Mouse (Mus musculus): ENCODE results near the gene Svs6. TPM values are rescaled to one million over a fixed set of nuclear protein-coding genes. Genes with fewer than 3 reads are reported as not detected.

Svs6 gene
- polyA plus RNA-seq, 1 experiment, result not detected

GRCm38 (mm10) chr2:164353356-164353755, 36.8 kb downstream of the Svs6 start:
- H3K27ac ChIP-seq (ENCODE audit: insufficient read depth, low read length), result no peak overlapping the region
- no peak for TF ChIP-seq CTCF (IDR thresholded peaks at IDR 0.05; ENCODE audit: extremely low read depth, insufficient read depth, low read length)
- no peak for TF ChIP-seq POLR2A (IDR thresholded peaks at IDR 0.05; ENCODE audit: extremely low read depth, insufficient read depth, low read length)
- H3K4me3 ChIP-seq (ENCODE audit: insufficient read depth, low read length), result no peak overlapping the region
- no peaks in the 10 kb centered on the region for H3K4me1 ChIP-seq (ENCODE audit: control insufficient read depth, insufficient read depth, low read length)

GRCm38 (mm10) chr2:164356177-164356967, 39.8 kb downstream of the Svs6 start:
- H3K4me1 ChIP-seq (ENCODE audit: control insufficient read depth, insufficient read depth, low read length), result no peaks in the 10 kb centered on the region
- no peak overlapping the region for H3K4me3 ChIP-seq (ENCODE audit: insufficient read depth, low read length)
- TF ChIP-seq POLR2A (IDR thresholded peaks at IDR 0.05; ENCODE audit: extremely low read depth, insufficient read depth, low read length) (no peak), CTCF (IDR thresholded peaks at IDR 0.05; ENCODE audit: extremely low read depth, insufficient read depth, low read length) (no peak)
- no peak overlapping the region for H3K27ac ChIP-seq (ENCODE audit: insufficient read depth, low read length)

GRCm38 (mm10) chr2:164358373-164358772, 41.8 kb downstream of the Svs6 start:
- Histone ChIP-seq H3K27ac (ENCODE audit: insufficient read depth, low read length) (no peak overlapping the region), H3K4me1 (ENCODE audit: control insufficient read depth, insufficient read depth, low read length) (no peaks in the 10 kb centered on the region)
- TF ChIP-seq CTCF (IDR thresholded peaks at IDR 0.05; ENCODE audit: extremely low read depth, insufficient read depth, low read length) (no peak), POLR2A (IDR thresholded peaks at IDR 0.05; ENCODE audit: extremely low read depth, insufficient read depth, low read length) (no peak)

GRCm38 (mm10) chr2:164359031-164359430, 42.5 kb downstream of the Svs6 start:
- Histone ChIP-seq H3K4me1 (ENCODE audit: control insufficient read depth, insufficient read depth, low read length) (no peaks in the 10 kb centered on the region), H3K27ac (ENCODE audit: insufficient read depth, low read length) (no peak overlapping the region), H3K4me3 (ENCODE audit: insufficient read depth, low read length) (no peak overlapping the region)
- TF ChIP-seq POLR2A (IDR thresholded peaks at IDR 0.05; ENCODE audit: extremely low read depth, insufficient read depth, low read length) (no peak), CTCF (IDR thresholded peaks at IDR 0.05; ENCODE audit: extremely low read depth, insufficient read depth, low read length) (no peak)

More at GRCm38 (mm10) chr2:164358373-164358772, 41.8 kb downstream of the Svs6 start:
- H3K4me3 ChIP-seq (ENCODE audit: insufficient read depth, low read length), result no peak overlapping the region

- TF ChIP-seq CTCF (IDR thresholded peaks at IDR 0.05; ENCODE audit: extremely low read depth, insufficient read depth, low read length), result no peak
- no peak for TF ChIP-seq POLR2A (IDR thresholded peaks at IDR 0.05; ENCODE audit: extremely low read depth, insufficient read depth, low read length)
- H3K27ac ChIP-seq (ENCODE audit: insufficient read depth, low read length), result no peak overlapping the region
- H3K4me1 ChIP-seq (ENCODE audit: control insufficient read depth, insufficient read depth, low read length), result no peaks in the 10 kb centered on the region
- no peak overlapping the region for H3K4me3 ChIP-seq (ENCODE audit: insufficient read depth, low read length)
Observed at GRCm38 (mm10) chr2:164359668-164360067, 43.1 kb downstream of the Svs6 start.

GRCm38 (mm10) chr2:164360974-164361657, 44.6 kb downstream of the Svs6 start:
- TF ChIP-seq POLR2A (IDR thresholded peaks at IDR 0.05; ENCODE audit: extremely low read depth, insufficient read depth, low read length), result no peak
- TF ChIP-seq CTCF (IDR thresholded peaks at IDR 0.05; ENCODE audit: extremely low read depth, insufficient read depth, low read length), result no peak
- Histone ChIP-seq H3K27ac (ENCODE audit: insufficient read depth, low read length) (no peak overlapping the region), H3K4me3 (ENCODE audit: insufficient read depth, low read length) (no peak overlapping the region), H3K4me1 (ENCODE audit: control insufficient read depth, insufficient read depth, low read length) (no peaks in the 10 kb centered on the region)

GRCm38 (mm10) chr2:164366947-164367346, 50.4 kb downstream of the Svs6 start:
- Histone ChIP-seq H3K4me3 (ENCODE audit: insufficient read depth, low read length) (no peak overlapping the region), H3K4me1 (ENCODE audit: control insufficient read depth, insufficient read depth, low read length) (no peaks in the 10 kb centered on the region), H3K27ac (ENCODE audit: insufficient read depth, low read length) (no peak overlapping the region)
- no peak for TF ChIP-seq POLR2A (IDR thresholded peaks at IDR 0.05; ENCODE audit: extremely low read depth, insufficient read depth, low read length)
- TF ChIP-seq CTCF (IDR thresholded peaks at IDR 0.05; ENCODE audit: extremely low read depth, insufficient read depth, low read length), result no peak

Other genes with a start within 250 kb of the Svs6 start
- gene Stk4, start 246.4 kb upstream of the Svs6 start, polyA plus RNA-seq (2012; rRNA removed), result 20.3 and 20.9 TPM in 2 replicates
- gene Tomm34, start 245.6 kb upstream of the Svs6 start, polyA plus RNA-seq (2012; rRNA removed), result 93.7 and 96.7 TPM in 2 replicates
- gene Kcns1, start 145.6 kb upstream of the Svs6 start, polyA plus RNA-seq (2012; rRNA removed), result 17.3 and 17.6 TPM in 2 replicates
- gene Wfdc5, start 134.0 kb upstream of the Svs6 start, polyA plus RNA-seq (2012; rRNA removed), result not detected in 2 replicates
- gene Wfdc12, start 126.1 kb upstream of the Svs6 start, polyA plus RNA-seq (2012; rRNA removed), result 0.19 TPM in 2 replicates
- gene Wfdc15a, start 116.6 kb upstream of the Svs6 start, polyA plus RNA-seq (2012; rRNA removed), result 0.29 TPM in 1 of 2 replicates, not detected in the other
- gene Wfdc15b, start 95.1 kb upstream of the Svs6 start, polyA plus RNA-seq (2012; rRNA removed), result not detected in 2 replicates
- not detected in 2 replicates for gene Svs2, start 78.3 kb upstream of the Svs6 start, polyA plus RNA-seq (2012; rRNA removed)
- not detected in 2 replicates for gene Svs3b, start 60.1 kb upstream of the Svs6 start, polyA plus RNA-seq (2012; rRNA removed)
- gene Svs4, start 38.3 kb upstream of the Svs6 start, polyA plus RNA-seq (2012; rRNA removed), result not detected in 2 replicates
- gene Svs3a, start 27.5 kb upstream of the Svs6 start, polyA plus RNA-seq (2012; rRNA removed), result not detected in 2 replicates
- gene Svs5, start 16.0 kb downstream of the Svs6 start, polyA plus RNA-seq (2012; rRNA removed), result not detected in 2 replicates
- gene Slpi, start 72.3 kb downstream of the Svs6 start, polyA plus RNA-seq (2012; rRNA removed), result 0.33 and 1.5 TPM in 2 replicates
- 1.1 and 1.3 TPM in 2 replicates for gene Rbpjl, start 86.4 kb downstream of the Svs6 start, polyA plus RNA-seq (2012; rRNA removed)
- gene Matn4, start 88.4 kb downstream of the Svs6 start, polyA plus RNA-seq (2012; rRNA removed), result 16.2 and 17.4 TPM in 2 replicates
- gene Sdc4, start 127.1 kb downstream of the Svs6 start, polyA plus RNA-seq (2012; rRNA removed), result 47.1 and 50.7 TPM in 2 replicates
- 58.1 and 64.5 TPM in 2 replicates for gene Sys1, start 140.2 kb downstream of the Svs6 start, polyA plus RNA-seq (2012; rRNA removed)
- gene Gm20458, start 144.2 kb downstream of the Svs6 start, polyA plus RNA-seq (2012; rRNA removed), result 7.4 and 9.5 TPM in 2 replicates
- not detected in 2 replicates for gene Trp53tg5, start 157.0 kb downstream of the Svs6 start, polyA plus RNA-seq (2012; rRNA removed)
- gene Dbndd2, start 169.4 kb downstream of the Svs6 start, polyA plus RNA-seq (2012; rRNA removed), result 250 and 313 TPM in 2 replicates
- 71.6 and 73.6 TPM in 2 replicates for gene Pigt, start 180.8 kb downstream of the Svs6 start, polyA plus RNA-seq (2012; rRNA removed)
- 0.49 and 1.3 TPM in 2 replicates for gene Wfdc2, start 245.7 kb downstream of the Svs6 start, polyA plus RNA-seq (2012; rRNA removed)